Mouse (Mus musculus) macrophage (primary cell): ENCODE results near the gene Utp14b. TPM values are rescaled to one million over a fixed set of nuclear protein-coding genes. Genes with fewer than 3 reads are reported as not detected.

Source experiments
- H3K27ac ChIP-seq: fragments of 350-480 bp; formaldehyde crosslinking; 2 replicates; pipeline ENCODE4 v1.9.0; 2021
- H3K36me3 ChIP-seq: fragments of 350-480 bp; formaldehyde crosslinking; 2 replicates; pipeline ENCODE4 v1.9.0; 2021; ENCODE audit errors: inconsistent target
- H3K4me3 ChIP-seq: fragments of 350-480 bp; formaldehyde crosslinking; 2 replicates; pipeline ENCODE4 v1.9.0; 2021; ENCODE audit errors: inconsistent target
- H3K79me2 ChIP-seq: fragments of 350-480 bp; formaldehyde crosslinking; 2 replicates; pipeline ENCODE4 v1.9.0; 2021; ENCODE audit errors: inconsistent target
- WGBS: methylation state at CpG from one replicate; pipeline ENCODE4 v1.1.7; 2026; ENCODE audit warnings: inconsistent platforms; ENCODE audit not compliant: missing documents; 5-methylcytosine and 5-hydroxymethylcytosine counted together
- polyA plus RNA-seq: library from polyadenylated mRNA; stranded (reverse); fragments of 250-400 nt; gene quantifications from 3 replicates; pipeline ENCODE4 v1.2.4, GENCODE M21; 2018; ENCODE audit warnings: inconsistent platforms

Utp14b gene
- polyA plus RNA-seq, 1 experiment from 2014 or later = 6.5 TPM

DNA sequence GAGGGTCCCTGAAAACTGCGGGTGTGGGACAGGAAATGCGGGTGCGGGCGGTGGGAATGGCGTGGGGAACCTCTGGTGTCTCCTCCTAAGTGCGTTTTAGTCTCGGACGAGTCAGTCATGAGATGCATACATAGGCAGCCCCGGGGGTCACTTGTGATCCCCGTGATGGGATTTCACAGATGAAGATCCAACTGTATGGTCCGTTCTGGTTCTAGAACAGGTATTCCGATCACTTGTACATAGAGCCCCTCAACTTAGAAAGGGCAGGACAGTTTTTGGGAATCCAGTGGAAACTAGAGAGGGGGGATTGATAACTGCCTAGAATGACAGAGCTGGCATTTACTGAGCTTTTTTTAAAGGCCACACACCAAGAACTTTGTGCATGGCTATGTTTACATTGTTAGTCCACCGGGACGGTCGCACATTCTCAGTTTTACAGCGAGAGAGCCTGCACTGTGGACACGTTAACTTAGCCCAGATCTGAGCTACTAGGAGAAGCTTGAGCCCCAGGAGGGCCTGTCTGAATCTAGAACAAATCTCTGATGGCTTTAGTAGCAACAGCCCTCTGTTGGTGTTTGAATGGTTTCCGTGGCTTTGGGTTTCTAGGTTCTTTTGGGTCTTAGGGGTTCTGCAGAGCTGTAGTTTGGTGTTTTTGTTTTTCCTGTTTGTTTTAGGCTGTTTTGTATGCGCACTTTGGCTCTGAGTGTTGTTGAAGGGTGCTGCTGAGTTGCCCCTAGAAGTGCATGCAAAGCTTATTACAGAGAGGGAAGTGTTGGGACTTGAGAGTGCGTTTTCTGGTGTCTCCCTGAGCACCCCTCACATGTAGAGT lies 817 bp downstream of the Utp14b start:
- Histone ChIP-seq H3K79me2 (peaks cover 54% of the 10 kb centered on the region), H3K36me3 (no peaks in the 10 kb centered on the region), H3K4me3 (peak overlapping the region; percentile 84), H3K27ac (peak overlapping the region; percentile 69)
- 4% methylated on average over 17 of the region's 20 CpGs for WGBS

DNA sequence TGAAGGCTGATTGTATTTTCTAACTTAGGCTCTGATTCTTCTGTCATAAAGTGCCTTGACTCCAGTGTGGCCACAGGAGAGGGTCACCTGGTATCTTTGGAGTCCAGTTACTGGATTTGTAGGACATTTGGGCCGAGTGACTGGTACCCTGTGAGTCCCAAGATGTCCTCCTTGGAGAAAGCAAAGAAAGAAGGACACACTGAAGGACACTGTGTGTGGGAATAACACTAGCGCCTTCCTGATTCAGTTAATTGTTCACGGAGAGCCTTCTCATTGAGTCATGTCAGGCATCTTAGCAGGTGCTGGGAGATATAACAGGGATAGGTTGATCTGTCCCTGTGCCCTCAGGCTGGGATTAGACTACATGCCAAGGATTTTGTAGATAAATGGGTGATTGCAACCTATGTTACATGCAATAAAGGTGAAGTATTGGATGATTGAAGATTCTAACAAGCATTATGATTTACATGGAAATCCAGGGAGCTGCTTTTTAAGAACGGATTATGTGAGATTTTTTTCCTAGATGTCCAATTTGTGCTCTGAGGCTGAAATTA lies 1.5 kb downstream of the Utp14b start:
- H3K79me2 ChIP-seq = peaks cover 61% of the 10 kb centered on the region
- peak overlapping the region; percentile 84 for H3K4me3 ChIP-seq
- H3K27ac ChIP-seq = peak overlapping the region; percentile 69
- 78% methylated on average over 4 of the region's 4 CpGs for WGBS
- H3K36me3 ChIP-seq = no peaks in the 10 kb centered on the region

GRCm38 (mm10) chr1:78664326-78664725 lies 6.5 kb downstream of the Utp14b start:
- no peaks in the 10 kb centered on the region for H3K36me3 ChIP-seq
- 96% methylated on average over 4 of the region's 4 CpGs for WGBS
- no peak overlapping the region for H3K27ac ChIP-seq
- H3K4me3 ChIP-seq = no peak overlapping the region
- peaks cover 83% of the 10 kb centered on the region for H3K79me2 ChIP-seq

DNA sequence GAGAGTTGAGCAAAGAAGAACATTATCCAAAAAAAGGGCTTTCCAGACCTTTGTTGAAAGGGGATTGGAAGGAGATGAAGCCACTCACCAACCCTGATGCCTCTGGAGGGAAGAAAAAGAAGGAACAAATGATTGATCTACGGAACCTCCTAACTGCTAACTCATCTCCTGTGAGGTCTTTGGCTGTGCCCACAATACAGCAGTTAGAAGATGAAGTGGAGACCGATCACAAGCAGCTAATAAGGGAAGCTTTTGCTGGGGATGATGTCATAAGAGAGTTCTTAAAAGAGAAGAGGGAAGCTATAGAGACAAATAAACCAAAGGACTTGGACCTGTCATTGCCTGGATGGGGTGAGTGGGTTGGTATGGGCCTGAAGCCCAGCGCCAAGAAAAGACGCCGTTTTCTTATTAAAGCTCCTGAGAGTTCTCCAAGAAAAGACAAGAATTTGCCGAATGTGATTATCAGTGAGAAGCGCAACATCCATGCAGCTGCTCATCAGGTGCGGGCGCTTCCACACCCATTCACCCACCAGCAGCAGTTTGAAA lies 8.2 kb downstream of the Utp14b start:
- WGBS = 63% methylated on average over 9 of the region's 9 CpGs
- H3K4me3 ChIP-seq = no peak overlapping the region
- peaks cover 79% of the 10 kb centered on the region for H3K79me2 ChIP-seq
- no peaks in the 10 kb centered on the region for H3K36me3 ChIP-seq
- peak overlapping the region; percentile 71 for H3K27ac ChIP-seq

DNA sequence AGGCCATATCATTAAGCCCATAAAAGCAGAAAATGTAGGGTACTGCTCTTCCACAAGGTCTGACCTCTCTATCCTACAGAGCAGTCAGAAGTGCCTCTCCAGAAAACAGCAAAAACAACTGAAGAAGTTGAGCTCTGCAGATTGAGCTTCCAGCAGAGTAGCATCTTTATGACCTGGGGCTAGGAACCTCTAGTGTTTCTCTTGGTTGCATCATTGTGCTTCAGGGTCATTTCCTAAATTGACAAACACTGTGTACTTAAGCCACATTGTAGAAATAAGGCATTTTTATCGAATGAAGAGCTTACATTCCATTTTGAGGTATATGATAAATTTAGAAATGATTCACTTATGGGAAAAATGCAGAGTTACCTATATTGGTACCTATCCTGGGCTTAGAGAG lies 8.7 kb downstream of the Utp14b start:
- no peaks in the 10 kb centered on the region for H3K36me3 ChIP-seq
- WGBS = 92% methylated on average over 1 of the region's 1 CpGs
- H3K27ac ChIP-seq = peak overlapping the region; percentile 71
- peaks cover 79% of the 10 kb centered on the region for H3K79me2 ChIP-seq
- no peak overlapping the region for H3K4me3 ChIP-seq

DNA sequence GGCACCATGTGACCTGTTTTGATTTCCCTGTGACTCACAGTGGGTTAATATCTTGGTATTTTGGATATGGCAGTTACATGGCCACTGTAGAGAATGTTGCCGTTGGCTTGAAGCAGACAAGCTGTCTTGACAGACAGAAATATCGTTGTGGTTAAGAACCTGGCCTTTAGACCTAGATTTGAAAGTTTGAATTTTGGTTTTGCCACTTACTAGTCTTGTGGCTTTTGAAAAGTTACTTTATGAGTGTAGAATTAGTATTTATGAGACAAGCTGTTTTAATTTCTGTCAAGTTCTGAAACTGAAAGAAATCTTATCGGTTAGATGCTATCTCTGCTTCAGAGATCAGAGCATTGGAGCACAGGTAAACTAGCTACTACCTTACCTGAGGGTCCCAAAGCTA lies 24.5 kb downstream of the Utp14b start:
- WGBS = 75% methylated on average over 3 of the region's 3 CpGs
- H3K36me3 ChIP-seq = no peaks in the 10 kb centered on the region
- no peak overlapping the region for H3K27ac ChIP-seq
- H3K4me3 ChIP-seq = no peak overlapping the region
- H3K79me2 ChIP-seq = peaks cover 15% of the 10 kb centered on the region; the same call in 1 of the 2 replicates

- H3K27ac ChIP-seq = no peak overlapping the region
- no peaks in the 10 kb centered on the region for H3K36me3 ChIP-seq
- 38% methylated on average over 6 of the region's 8 CpGs for WGBS
- peaks cover 9% of the 10 kb centered on the region; the same call in 1 of the 2 replicates for H3K79me2 ChIP-seq
- H3K4me3 ChIP-seq = no peak overlapping the region
Observed at GRCm38 (mm10) chr1:78684128-78684527, 26.3 kb downstream of the Utp14b start.

DNA sequence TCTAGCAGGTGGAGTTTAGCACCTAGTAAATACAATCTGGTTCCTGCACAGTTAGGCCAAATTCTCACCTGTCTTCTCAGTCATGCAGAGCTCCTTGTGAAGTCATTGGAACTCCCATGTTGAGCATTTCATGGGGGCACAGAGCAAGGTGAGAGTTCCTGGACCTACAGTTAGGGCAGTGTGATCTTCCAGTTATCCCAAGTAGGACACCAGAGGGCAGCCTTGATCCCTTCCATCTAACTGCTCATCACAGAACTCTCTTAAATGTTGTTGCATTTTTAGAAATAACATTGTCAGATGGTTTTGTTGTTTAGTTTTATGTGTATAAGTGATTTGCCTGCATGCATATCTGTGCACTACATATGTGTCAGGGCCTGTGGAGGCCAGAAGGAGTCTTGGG lies 29.0 kb downstream of the Utp14b start:
- Histone ChIP-seq H3K4me3 (no peak overlapping the region), H3K36me3 (no peaks in the 10 kb centered on the region), H3K79me2 (no peaks in the 10 kb centered on the region), H3K27ac (no peak overlapping the region)

DNA sequence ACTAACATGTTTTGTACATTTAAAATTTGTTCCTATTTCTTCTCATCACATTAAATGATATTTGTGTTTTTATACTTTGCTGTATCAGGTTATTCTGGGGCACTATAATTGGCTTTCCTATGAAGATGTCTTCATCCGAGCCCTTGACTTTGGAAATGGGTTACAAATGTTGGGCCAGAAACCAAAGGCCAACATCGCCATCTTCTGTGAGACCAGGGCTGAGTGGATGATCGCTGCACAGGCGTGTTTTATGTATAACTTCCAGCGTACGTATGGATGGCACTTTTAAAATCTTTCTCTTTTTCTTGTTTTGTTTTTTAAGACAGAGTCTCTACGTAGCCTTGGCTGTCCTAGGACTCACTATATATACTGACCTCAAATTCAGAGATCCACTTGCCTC lies 30.3 kb downstream of the Utp14b start:
- WGBS = 99% methylated on average over 7 of the region's 7 CpGs
- Histone ChIP-seq H3K36me3 (0 out of 2 replicates have a peak, but pooled peaks cover 5% of the 10 kb centered on the region), H3K4me3 (no peak overlapping the region), H3K27ac (no peak overlapping the region), H3K79me2 (no peaks in the 10 kb centered on the region)

- 91% methylated on average over 9 of the region's 9 CpGs for WGBS
- no peak overlapping the region for H3K27ac ChIP-seq
- no peak overlapping the region for H3K4me3 ChIP-seq
- H3K79me2 ChIP-seq = no peaks in the 10 kb centered on the region
- peaks cover 11% of the 10 kb centered on the region; the same call in 1 of the 2 replicates for H3K36me3 ChIP-seq
Observed at GRCm38 (mm10) chr1:78694503-78695258, 36.8 kb downstream of the Utp14b start.

GRCm38 (mm10) chr1:78696305-78696704 lies 38.5 kb downstream of the Utp14b start:
- H3K27ac ChIP-seq = peak overlapping the region; percentile 29; the same call in 1 of the 2 replicates
- H3K36me3 ChIP-seq = peaks cover 11% of the 10 kb centered on the region; the same call in 1 of the 2 replicates
- WGBS = 4% methylated on average over 2 of the region's 2 CpGs

GRCm38 (mm10) chr1:78696903-78697302 lies 39.1 kb downstream of the Utp14b start:
- Histone ChIP-seq H3K4me3 (no peak overlapping the region), H3K27ac (no peak overlapping the region), H3K36me3 (peaks cover 11% of the 10 kb centered on the region; the same call in 1 of the 2 replicates), H3K79me2 (no peaks in the 10 kb centered on the region)
- WGBS = 95% methylated on average over 5 of the region's 5 CpGs

More at GRCm38 (mm10) chr1:78696305-78696704, 38.5 kb downstream of the Utp14b start:
- H3K79me2 ChIP-seq = no peaks in the 10 kb centered on the region
- H3K4me3 ChIP-seq = no peak overlapping the region

- H3K36me3 ChIP-seq = peaks cover 6% of the 10 kb centered on the region; the same call in 1 of the 2 replicates
- no peak overlapping the region for H3K27ac ChIP-seq
- WGBS = 96% methylated on average over 6 of the region's 6 CpGs
- H3K79me2 ChIP-seq = no peaks in the 10 kb centered on the region
- no peak overlapping the region for H3K4me3 ChIP-seq
Observed at GRCm38 (mm10) chr1:78698138-78698537, 40.3 kb downstream of the Utp14b start.

GRCm38 (mm10) chr1:78701740-78702139 lies 43.9 kb downstream of the Utp14b start:
- Histone ChIP-seq H3K4me3 (no peak overlapping the region), H3K36me3 (peaks cover 6% of the 10 kb centered on the region; the same call in 1 of the 2 replicates), H3K79me2 (no peaks in the 10 kb centered on the region), H3K27ac (peak overlapping the region; percentile 87)
- 54% methylated on average over 3 of the region's 3 CpGs for WGBS
